Mouse (Mus musculus) intestine, embryonic 15.5 days (tissue): ENCODE measurements at regions not wholly inside any gene's neighbourhood (a gene's known extent, or its start where the extent isn't known, plus 50 kb on each side); places are given as distances from the start of the nearest gene placed in this dataset.

ENCODE experiments used
- ATAC-seq: fragments of 200-750 bp; cut with Nextera tagmentation; 2 replicates; pipeline ENCODE4 v1.8.0; 2017; ENCODE audit warnings: moderate TSS enrichment, moderate library complexity
- H3K27ac ChIP-seq: fragments of 300-500 bp; sonication (generic); 2 replicates; pipeline ENCODE4 v1.5.1; 2015; ENCODE audit warnings: mild to moderate bottlenecking, inconsistent platforms
- H3K27me3 ChIP-seq: fragments of 300-500 bp; sonication (generic); replicated peaks from 2 replicates; pipeline ENCODE4 v1.6.1; 2015; ENCODE audit warnings: inconsistent platforms
- H3K36me3 ChIP-seq: fragments of 300-500 bp; sonication (generic); 2 replicates; pipeline ENCODE4 v1.6.1; 2015; ENCODE audit warnings: inconsistent platforms
- H3K4me1 ChIP-seq: fragments of 300-500 bp; sonication (generic); replicated peaks from 2 replicates; pipeline ENCODE4 v1.6.1; 2015; ENCODE audit warnings: inconsistent platforms
- H3K4me2 ChIP-seq: fragments of 300-500 bp; sonication (generic); replicated peaks from 2 replicates; pipeline ENCODE4 v1.6.1; 2015; ENCODE audit warnings: mild to moderate bottlenecking, inconsistent platforms
- H3K4me3 ChIP-seq: fragments of 300-500 bp; sonication (generic); replicated peaks from 2 replicates; pipeline ENCODE4 v1.5.1; 2015; ENCODE audit warnings: inconsistent platforms
- H3K9ac ChIP-seq: fragments of 300-500 bp; sonication (generic); 2 replicates; pipeline ENCODE4 v1.6.1; 2015; ENCODE audit warnings: inconsistent platforms
- H3K9me3 ChIP-seq: fragments of 300-500 bp; sonication (generic); 2 replicates; pipeline ENCODE4 v1.6.1; 2016; ENCODE audit warnings: inconsistent platforms
- WGBS: fragments of 180-500 bp; shearing (Covaris S2); methylation state at CpG from one replicate; pipeline ENCODE4 v1.1.7; 2015; 5-methylcytosine and 5-hydroxymethylcytosine counted together

GRCm38 (mm10) chr5:106301372-106301771, 156.6 kb downstream of the Barhl2 start:
- H3K4me1 ChIP-seq, result no peaks in the 10 kb centered on the region
- H3K9me3 ChIP-seq, result no peaks in the 10 kb centered on the region
- ATAC-seq, result no peak
- no peak overlapping the region for H3K4me3 ChIP-seq
- 54% methylated on average over 4 of the region's 4 CpGs for WGBS
- no peak overlapping the region for H3K27ac ChIP-seq
- no peaks in the 10 kb centered on the region for H3K27me3 ChIP-seq
- no peak overlapping the region for H3K9ac ChIP-seq
- H3K36me3 ChIP-seq, result no peaks in the 10 kb centered on the region
- no peak overlapping the region for H3K4me2 ChIP-seq

DNA sequence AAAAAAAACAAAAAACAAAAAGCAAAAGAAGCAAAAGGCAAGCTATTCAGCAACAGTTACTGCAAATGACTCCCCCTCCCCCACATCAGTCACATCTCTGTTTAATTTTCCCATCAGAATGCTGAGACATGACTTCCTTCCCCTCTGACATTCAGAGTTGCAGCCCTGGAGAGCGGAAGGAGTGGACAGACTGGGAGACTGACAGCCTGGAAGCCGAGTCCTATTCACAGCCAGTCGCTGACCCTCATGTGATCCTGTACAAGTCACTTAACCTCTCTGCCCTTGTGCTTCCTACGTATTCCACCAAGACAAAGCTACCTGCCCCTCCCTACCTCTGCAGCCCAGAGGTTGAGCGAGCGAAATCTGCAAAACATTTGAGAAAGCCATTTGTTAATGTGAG, 161.2 kb downstream of the Barhl2 start:
- WGBS, result 31% methylated on average over 6 of the region's 6 CpGs
- Histone ChIP-seq H3K27ac (no peak overlapping the region), H3K4me2 (no peak overlapping the region), H3K9ac (no peak overlapping the region), H3K4me1 (0 out of 2 replicates have a peak, but pooled peaks cover 3% of the 10 kb centered on the region), H3K9me3 (no peaks in the 10 kb centered on the region), H3K36me3 (no peaks in the 10 kb centered on the region), H3K4me3 (no peak overlapping the region), H3K27me3 (no peaks in the 10 kb centered on the region)
- ATAC-seq, result no peak

GRCm38 (mm10) chr5:106295993-106296392, 162.0 kb downstream of the Barhl2 start:
- Histone ChIP-seq H3K9ac (no peak overlapping the region), H3K27me3 (no peaks in the 10 kb centered on the region), H3K36me3 (no peaks in the 10 kb centered on the region), H3K27ac (no peak overlapping the region), H3K4me1 (0 out of 2 replicates have a peak, but pooled peaks cover 3% of the 10 kb centered on the region), H3K4me2 (no peak overlapping the region), H3K4me3 (no peak overlapping the region), H3K9me3 (no peaks in the 10 kb centered on the region)
- WGBS, result 64% methylated on average over 2 of the region's 2 CpGs
- ATAC-seq, result no peak

- H3K36me3 ChIP-seq, result no peaks in the 10 kb centered on the region
- H3K9me3 ChIP-seq, result no peaks in the 10 kb centered on the region
- H3K4me2 ChIP-seq, result no peak overlapping the region
- no peak overlapping the region for H3K4me3 ChIP-seq
- H3K9ac ChIP-seq, result no peak overlapping the region
- no peaks in the 10 kb centered on the region for H3K27me3 ChIP-seq
- 0 out of 2 replicates have a peak, but pooled peaks cover 3% of the 10 kb centered on the region for H3K4me1 ChIP-seq
- 16% methylated on average over 3 of the region's 3 CpGs for WGBS
- no peak overlapping the region for H3K27ac ChIP-seq
- no peak for ATAC-seq
These were observed 162.4 kb downstream of the Barhl2 start for GRCm38 (mm10) chr5:106295538-106295937.

DNA sequence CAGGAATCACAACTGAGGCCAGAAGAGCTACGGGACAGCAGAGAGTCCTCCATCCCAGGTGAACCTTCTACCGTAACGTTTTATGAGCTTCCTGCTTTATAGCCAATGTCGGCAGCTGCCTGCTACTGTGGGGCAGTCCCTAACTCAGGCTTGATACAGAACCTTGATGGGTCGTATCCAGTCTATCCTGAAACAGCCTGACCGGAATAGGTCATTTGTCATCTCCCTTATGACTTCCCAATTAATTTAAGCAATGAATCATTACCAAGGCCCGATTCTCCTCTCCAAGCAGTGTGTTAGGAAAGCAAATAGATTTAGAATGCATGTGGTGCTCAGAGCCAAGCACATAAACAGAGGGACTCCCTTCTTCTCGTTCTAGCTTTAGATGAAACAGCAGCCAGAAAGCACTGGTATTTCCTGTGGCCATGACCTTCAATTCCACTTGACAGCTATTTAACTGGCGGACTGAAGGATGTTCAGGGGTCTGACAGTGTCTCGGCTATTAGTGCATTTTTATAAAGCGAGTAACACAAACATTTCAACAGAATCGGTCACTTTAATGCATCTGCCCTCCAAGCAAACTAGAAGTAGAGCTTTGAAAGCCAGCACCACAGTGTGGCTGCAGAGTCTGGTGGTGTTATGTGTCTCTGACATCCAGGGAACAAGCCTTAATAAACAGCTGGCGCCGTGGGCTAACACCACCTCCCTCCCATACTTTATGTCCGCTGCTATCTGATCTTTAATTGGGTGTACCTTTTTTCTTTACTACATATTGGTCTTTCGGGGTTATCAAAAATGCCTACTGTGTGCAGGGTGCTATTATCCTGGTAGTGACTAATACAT, 165.4 kb downstream of the Barhl2 start:
- Histone ChIP-seq H3K36me3 (no peaks in the 10 kb centered on the region), H3K4me2 (no peak overlapping the region), H3K27ac (no peak overlapping the region), H3K4me1 (0 out of 2 replicates have a peak, but pooled peaks cover 3% of the 10 kb centered on the region), H3K4me3 (no peak overlapping the region), H3K27me3 (no peaks in the 10 kb centered on the region), H3K9me3 (no peaks in the 10 kb centered on the region), H3K9ac (no peak overlapping the region)
- ATAC-seq, result no peak
- 40% methylated on average over 16 of the region's 16 CpGs for WGBS

- ATAC-seq, result no peak
- Histone ChIP-seq H3K4me3 (no peak overlapping the region), H3K27ac (no peak overlapping the region), H3K9me3 (no peaks in the 10 kb centered on the region), H3K36me3 (no peaks in the 10 kb centered on the region), H3K4me2 (no peak overlapping the region), H3K27me3 (no peaks in the 10 kb centered on the region), H3K9ac (no peak overlapping the region), H3K4me1 (no peaks in the 10 kb centered on the region)
- WGBS, result 21% methylated on average over 4 of the region's 4 CpGs
These were observed 172.8 kb downstream of the Barhl2 start for GRCm38 (mm10) chr5:106285152-106285551.

DNA sequence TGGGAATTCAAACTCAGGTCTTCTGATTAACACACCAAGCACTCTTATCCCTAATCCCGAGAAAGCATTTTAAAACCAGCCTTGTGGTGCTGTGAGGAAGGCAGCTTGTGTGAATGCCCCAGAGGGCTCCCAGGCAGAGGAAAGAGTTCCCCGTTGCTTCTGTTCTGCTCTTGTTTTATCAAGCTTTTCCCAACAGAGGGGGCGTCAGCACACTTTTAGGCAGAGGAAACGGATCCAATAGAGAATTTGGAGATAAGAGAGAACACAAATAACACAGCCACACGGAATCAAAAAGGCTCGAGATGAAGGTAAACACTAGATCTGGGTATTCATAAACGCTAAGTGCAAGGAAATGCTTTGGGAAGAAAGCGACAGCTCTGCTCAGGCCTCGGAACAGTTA, 173.2 kb downstream of the Barhl2 start:
- no peak overlapping the region for H3K4me2 ChIP-seq
- WGBS, result 29% methylated on average over 9 of the region's 9 CpGs
- no peak overlapping the region for H3K4me3 ChIP-seq
- no peaks in the 10 kb centered on the region for H3K36me3 ChIP-seq
- no peaks in the 10 kb centered on the region for H3K9me3 ChIP-seq
- H3K27ac ChIP-seq, result no peak overlapping the region
- H3K27me3 ChIP-seq, result no peaks in the 10 kb centered on the region
- H3K4me1 ChIP-seq, result no peaks in the 10 kb centered on the region
- H3K9ac ChIP-seq, result no peak overlapping the region
- ATAC-seq, result no peak

DNA sequence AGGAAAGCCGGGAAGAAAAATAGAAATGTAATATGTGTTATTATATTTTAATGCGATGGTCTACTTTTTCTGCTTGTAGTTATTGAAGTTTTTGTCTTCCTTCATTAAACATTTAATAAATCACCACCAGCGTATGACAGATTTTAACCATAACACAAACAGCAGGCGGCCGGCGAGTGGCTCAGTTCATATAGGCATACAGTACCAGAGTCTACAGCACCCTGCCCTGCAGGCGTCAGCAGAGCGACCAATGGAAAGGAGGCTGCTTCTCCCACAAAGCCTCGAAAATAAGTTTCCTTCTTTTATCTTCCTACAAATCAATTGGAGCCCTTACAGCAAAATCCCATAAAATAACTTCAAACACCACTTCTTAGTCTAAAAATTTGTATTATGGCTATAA, 175.3 kb downstream of the Barhl2 start:
- Histone ChIP-seq H3K9ac (no peak overlapping the region), H3K27ac (no peak overlapping the region), H3K4me1 (no peaks in the 10 kb centered on the region), H3K9me3 (no peaks in the 10 kb centered on the region), H3K4me3 (no peak overlapping the region), H3K36me3 (no peaks in the 10 kb centered on the region), H3K4me2 (no peak overlapping the region), H3K27me3 (no peaks in the 10 kb centered on the region)
- no peak for ATAC-seq
- WGBS, result 43% methylated on average over 9 of the region's 9 CpGs

DNA sequence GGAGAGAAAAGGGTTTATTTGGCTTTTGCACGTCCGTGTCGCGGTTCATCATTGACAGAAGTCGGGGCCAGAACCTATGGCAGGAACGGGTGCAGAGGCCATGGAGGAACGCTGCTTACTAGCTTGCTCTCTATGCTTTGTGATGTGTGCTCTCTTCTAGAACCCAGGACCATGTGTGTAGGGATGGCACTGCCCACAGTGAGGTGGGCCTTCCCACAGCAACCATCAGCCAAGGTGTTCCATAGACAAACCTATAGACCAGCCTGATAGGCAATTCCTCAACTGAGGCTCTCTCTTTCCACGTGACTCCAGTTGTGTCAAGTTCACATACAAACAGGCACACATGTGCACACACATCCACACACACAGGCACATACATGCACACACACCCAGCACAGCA, 180.2 kb downstream of the Barhl2 start:
- Histone ChIP-seq H3K4me3 (no peak overlapping the region), H3K9me3 (no peaks in the 10 kb centered on the region), H3K4me2 (no peak overlapping the region), H3K27me3 (no peaks in the 10 kb centered on the region), H3K4me1 (no peaks in the 10 kb centered on the region), H3K27ac (no peak overlapping the region), H3K9ac (no peak overlapping the region), H3K36me3 (no peaks in the 10 kb centered on the region)
- no peak for ATAC-seq
- 86% methylated on average over 8 of the region's 8 CpGs for WGBS

DNA sequence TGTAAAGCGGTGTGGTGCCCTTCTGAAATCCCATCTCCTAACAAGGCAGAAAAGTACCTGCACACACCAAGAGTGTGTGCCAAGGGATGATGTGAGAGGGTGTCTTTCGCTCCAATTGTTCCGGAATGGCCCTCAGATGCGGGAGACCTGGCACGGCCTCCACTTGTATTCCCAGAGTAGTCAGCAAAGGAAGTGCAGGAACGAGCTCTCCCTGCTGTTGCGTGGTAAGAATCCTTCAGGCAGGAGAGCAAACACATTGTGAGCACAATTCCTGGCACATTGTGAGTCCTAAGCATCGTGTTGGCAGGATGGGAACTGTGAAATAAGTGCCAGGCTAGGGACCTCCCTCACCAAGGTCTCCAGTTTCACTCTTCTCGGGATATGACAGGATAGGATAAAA, 180.7 kb downstream of the Barhl2 start:
- WGBS, result 72% methylated on average over 9 of the region's 9 CpGs
- Histone ChIP-seq H3K4me3 (no peak overlapping the region), H3K4me1 (no peaks in the 10 kb centered on the region), H3K4me2 (no peak overlapping the region), H3K27me3 (no peaks in the 10 kb centered on the region), H3K9me3 (no peaks in the 10 kb centered on the region), H3K27ac (no peak overlapping the region), H3K9ac (no peak overlapping the region), H3K36me3 (no peaks in the 10 kb centered on the region)
- ATAC-seq, result no peak

GRCm38 (mm10) chr5:106276186-106276585, 181.8 kb downstream of the Barhl2 start:
- H3K4me3 ChIP-seq, result no peak overlapping the region
- no peak overlapping the region for H3K9ac ChIP-seq
- WGBS, result 15% methylated on average over 2 of the region's 2 CpGs
- ATAC-seq, result no peak
- no peaks in the 10 kb centered on the region for H3K27me3 ChIP-seq
- H3K4me2 ChIP-seq, result no peak overlapping the region
- H3K9me3 ChIP-seq, result no peaks in the 10 kb centered on the region
- H3K4me1 ChIP-seq, result no peaks in the 10 kb centered on the region
- H3K27ac ChIP-seq, result no peak overlapping the region
- no peaks in the 10 kb centered on the region for H3K36me3 ChIP-seq

DNA sequence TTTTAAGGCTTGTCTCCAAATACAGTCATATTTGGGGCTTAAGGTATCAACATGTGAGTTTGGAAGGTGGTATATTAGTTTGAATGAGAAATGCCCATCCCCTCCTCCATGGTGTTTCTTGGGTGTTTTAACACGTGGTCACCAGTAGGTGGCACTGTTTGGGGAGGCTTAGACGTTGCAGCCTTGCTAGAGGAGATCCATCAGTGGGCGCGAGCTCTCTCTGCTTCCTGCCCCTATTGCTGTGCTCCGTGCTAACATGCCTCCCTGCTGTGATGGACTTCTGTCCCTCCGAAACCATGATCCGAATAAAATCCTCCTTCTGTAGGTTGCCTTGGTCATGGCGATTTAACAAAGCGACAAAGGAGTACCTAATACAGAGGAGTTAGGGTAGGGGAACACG, 183.3 kb downstream of the Barhl2 start:
- H3K36me3 ChIP-seq, result no peaks in the 10 kb centered on the region
- H3K9me3 ChIP-seq, result no peaks in the 10 kb centered on the region
- H3K9ac ChIP-seq, result no peak overlapping the region
- H3K27ac ChIP-seq, result no peak overlapping the region
- no peak overlapping the region for H3K4me3 ChIP-seq
- H3K4me2 ChIP-seq, result no peak overlapping the region
- H3K4me1 ChIP-seq, result no peaks in the 10 kb centered on the region
- WGBS, result 35% methylated on average over 10 of the region's 10 CpGs
- no peaks in the 10 kb centered on the region for H3K27me3 ChIP-seq
- no peak for ATAC-seq

GRCm38 (mm10) chr5:106264536-106264935, 193.4 kb downstream of the Barhl2 start:
- Histone ChIP-seq H3K4me3 (no peak overlapping the region), H3K27me3 (no peaks in the 10 kb centered on the region), H3K9me3 (no peaks in the 10 kb centered on the region), H3K4me2 (no peak overlapping the region), H3K27ac (no peak overlapping the region), H3K4me1 (no peaks in the 10 kb centered on the region), H3K36me3 (no peaks in the 10 kb centered on the region), H3K9ac (no peak overlapping the region)
- ATAC-seq, result no peak
- 71% methylated on average over 2 of the region's 2 CpGs for WGBS
